Mouse (Mus musculus): ENCODE measurements around the gene Cox16. TPM values are rescaled to one million over a fixed set of nuclear protein-coding genes. Genes with fewer than 3 reads are reported as not detected.
"Not testable (repeated sequence)": the region's sequence is repeated elsewhere in the genome, so short reads cannot be mapped to it uniquely, and the experiment has no call there.

The Cox16 gene
- polyA plus RNA-seq (2015; fragmentation: Nextera tagmentation; extraction: Ambion mirVana): 132 and 143 TPM in 2 replicates

DNA sequence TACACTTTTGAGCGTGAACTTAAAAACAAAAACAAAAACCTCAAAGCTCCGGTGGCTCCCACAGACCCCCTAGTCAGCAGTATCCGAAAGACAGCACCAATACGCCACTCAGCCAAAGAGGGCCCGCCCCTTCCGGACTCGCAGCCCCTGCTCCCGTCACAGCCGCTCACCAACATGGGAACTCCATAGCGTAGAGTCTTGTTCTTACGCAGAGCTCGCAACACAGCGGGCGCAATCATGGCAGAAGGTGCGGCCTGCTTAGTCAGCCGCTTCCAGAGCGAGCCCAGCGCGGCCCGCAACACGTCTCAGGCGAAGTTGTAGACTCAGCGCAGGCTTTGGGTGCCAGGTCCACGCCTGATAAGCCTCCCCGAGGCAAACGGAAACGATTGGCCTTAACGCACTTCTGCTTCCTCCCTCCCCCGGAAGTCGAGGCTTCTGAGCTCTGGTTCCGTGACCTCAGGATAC is at the start of gene Cox16:
Cox16 (minus strand) TSS at position 401 of the 465 bp plus-strand sequence.
- H3K27ac ChIP-seq (ENCODE audit: low read depth): peak within 1 kb of the TSS; percentile 97
- ATAC-seq: peak; percentile 97

DNA sequence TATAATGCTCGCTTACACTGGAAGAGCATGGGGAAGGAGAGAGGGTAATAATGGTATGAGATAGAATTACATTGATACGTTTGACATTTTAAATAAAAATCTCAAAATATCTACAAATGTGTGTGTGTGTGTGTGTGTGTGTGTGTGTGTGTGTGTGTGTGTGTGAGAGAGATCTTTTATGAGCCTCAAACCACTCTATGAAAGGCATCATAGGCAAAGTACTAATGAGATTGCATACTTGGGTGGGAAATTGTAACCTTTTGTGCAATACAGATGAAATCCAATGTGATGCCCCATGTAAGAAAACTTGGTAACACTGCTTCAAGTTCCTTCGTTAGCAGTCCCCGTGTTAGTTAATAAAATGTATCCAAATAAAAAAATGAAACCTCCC is 48.1 kb upstream of the Cox16 start:
- no peak overlapping the region; the same call in 1 of the 2 replicates for H3K27ac ChIP-seq (ENCODE audit: low read depth)
- WGBS (ENCODE audit: insufficient replicate concordance): 35% methylated on average over 4 of the region's 4 CpGs
- H3K9me3 ChIP-seq (ENCODE audit: low read length): no peaks in the 10 kb centered on the region

More for the DNA sequence above, at the start of gene Cox16:
- peak within 1 kb of the TSS; percentile 69 for H3K4me3 ChIP-seq (ENCODE audit: low read depth, low read length)
- no peak for TF ChIP-seq EP300 (IDR thresholded peaks at IDR 0.05; ENCODE audit: low read depth)
- TF ChIP-seq CTCF (IDR thresholded peaks at IDR 0.05; ENCODE audit: low read depth): no peak
- H3K27me3 ChIP-seq (ENCODE audit: insufficient read depth, low read length): no peaks in the 10 kb centered on the region
- H3K36me3 ChIP-seq (replicated peaks; ENCODE audit: insufficient read depth, low read length): no peaks in the 10 kb centered on the region
- peaks cover 6% of the 10 kb centered on the region; the same call in 1 of the 2 replicates for H3K4me1 ChIP-seq (ENCODE audit: insufficient read depth)
- 2% methylated on average over 31 of the region's 31 CpGs for WGBS (ENCODE audit: insufficient replicate concordance)
- H3K9ac ChIP-seq (replicated peaks): peak within 1 kb of the TSS; percentile 74
- no peaks in the 10 kb centered on the region for H3K9me3 ChIP-seq (ENCODE audit: low read length)
- H3K4me2 ChIP-seq (ENCODE audit: low read depth, low read length): peak within 1 kb of the TSS; percentile 68
- peak; percentile 89 for DNase-seq

DNA sequence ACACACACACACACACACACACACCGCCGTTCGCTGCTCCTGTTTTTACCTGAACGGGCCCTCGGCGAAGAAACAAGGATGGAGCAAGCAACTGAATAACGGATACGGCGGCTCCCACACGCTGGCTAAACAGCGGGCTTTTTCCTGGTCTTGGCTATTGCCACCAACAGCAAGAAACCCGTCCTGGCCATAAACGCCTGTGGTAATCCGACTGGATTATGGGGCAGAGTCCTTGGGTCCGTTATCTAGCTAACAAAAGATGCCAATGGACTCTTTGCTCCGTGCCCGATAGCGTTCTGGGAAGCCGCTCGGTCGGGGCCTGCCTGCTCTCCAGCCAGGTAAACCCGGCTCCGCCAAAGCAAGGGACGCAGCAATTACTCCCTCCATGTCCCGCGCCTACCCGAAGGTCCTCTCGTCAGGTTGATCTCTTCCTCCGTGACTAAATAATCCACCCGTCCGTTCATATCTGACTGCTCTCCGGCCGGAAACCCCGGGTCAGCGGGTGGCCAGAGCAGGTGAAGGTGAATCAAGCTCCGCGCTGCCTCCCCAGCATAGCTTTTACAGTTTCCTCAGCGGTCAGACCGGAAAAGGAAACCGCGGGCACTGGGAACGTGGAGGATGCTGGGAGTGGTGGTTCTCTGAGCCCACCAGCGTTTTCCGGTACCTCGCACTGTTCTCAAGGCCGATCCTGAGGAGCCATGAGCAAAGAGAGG is 47.5 kb upstream of the Cox16 start, which contains the start of the genes Gm20498 and Synj2bp:
Gm20498 (minus strand) TSS at position 590 of the 713 bp plus-strand sequence.
Synj2bp (minus strand) TSS at position 596 of the 713 bp plus-strand sequence.
- H3K27ac ChIP-seq (ENCODE audit: low read depth): peak within 1 kb of the TSS; percentile 91

More for the DNA sequence above, 48.1 kb upstream of the Cox16 start:
- DNase-seq (no peak), ATAC-seq (peak; percentile 24)
- Histone ChIP-seq H3K4me2 (ENCODE audit: low read depth, low read length) (peak overlapping the region; percentile 70), H3K4me1 (ENCODE audit: insufficient read depth) (peaks cover 9% of the 10 kb centered on the region), H3K4me3 (ENCODE audit: low read depth, low read length) (peak overlapping the region; percentile 94), H3K36me3 (replicated peaks; ENCODE audit: insufficient read depth, low read length) (no peaks in the 10 kb centered on the region), H3K9ac (replicated peaks) (peak overlapping the region; percentile 90), H3K27me3 (ENCODE audit: insufficient read depth, low read length) (no peaks in the 10 kb centered on the region)
- TF ChIP-seq CTCF (IDR thresholded peaks at IDR 0.05; ENCODE audit: low read depth) (no peak), EP300 (IDR thresholded peaks at IDR 0.05; ENCODE audit: low read depth) (no peak)

DNA sequence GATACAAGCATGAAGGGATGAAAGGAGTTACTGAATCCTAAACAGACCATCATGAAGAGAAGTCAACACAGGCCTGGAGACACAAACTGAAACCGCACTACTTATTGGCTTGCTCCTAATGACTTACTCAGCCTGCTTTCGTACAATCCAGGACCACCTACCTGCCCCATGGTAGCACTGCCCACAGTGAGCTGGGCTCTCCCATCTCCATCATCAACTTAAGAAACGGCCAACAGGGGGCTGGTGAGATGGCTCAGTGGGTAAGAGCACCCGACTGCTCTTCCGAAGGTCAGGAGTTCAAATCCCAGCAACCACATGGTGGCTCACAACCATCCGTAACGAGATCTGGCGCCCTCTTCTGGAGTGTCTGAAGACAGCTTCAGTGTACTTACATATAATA is 45.7 kb upstream of the Cox16 start:
- not testable (repeated sequence) for H3K4me1 ChIP-seq (ENCODE audit: insufficient read depth); H3K27me3 ChIP-seq (ENCODE audit: insufficient read depth, low read length); H3K36me3 ChIP-seq (replicated peaks; ENCODE audit: insufficient read depth, low read length); H3K4me3 ChIP-seq (ENCODE audit: low read depth, low read length); H3K27ac ChIP-seq (ENCODE audit: low read depth); H3K9me3 ChIP-seq (ENCODE audit: low read length); DNase-seq; H3K4me2 ChIP-seq (ENCODE audit: low read depth, low read length); H3K9ac ChIP-seq (replicated peaks); ATAC-seq
- 78% methylated on average over 5 of the region's 8 CpGs for WGBS (ENCODE audit: insufficient replicate concordance)
- TF ChIP-seq CTCF (IDR thresholded peaks at IDR 0.05; ENCODE audit: low read depth): 0 out of 2 replicates have a peak, but pooled peaks have one; percentile 16

More for the DNA sequence above, 47.5 kb upstream of the Cox16 start, which contains the start of the genes Gm20498 and Synj2bp:
- H3K9ac ChIP-seq (replicated peaks): peak within 1 kb of the TSS; percentile 90
- DNase-seq (peak; percentile 86), ATAC-seq (peak; percentile 94)
- H3K9me3 ChIP-seq (ENCODE audit: low read length): no peaks in the 10 kb centered on the region
- WGBS (ENCODE audit: insufficient replicate concordance): under 1% methylated on average over 46 of the region's 46 CpGs
- no peaks in the 10 kb centered on the region for H3K36me3 ChIP-seq (replicated peaks; ENCODE audit: insufficient read depth, low read length)
- no peaks in the 10 kb centered on the region for H3K27me3 ChIP-seq (ENCODE audit: insufficient read depth, low read length)
- peaks cover 9% of the 10 kb centered on the region for H3K4me1 ChIP-seq (ENCODE audit: insufficient read depth)
- no peak; the same call in 1 of the 2 replicates for TF ChIP-seq EP300 (IDR thresholded peaks at IDR 0.05; ENCODE audit: low read depth)
- TF ChIP-seq CTCF (IDR thresholded peaks at IDR 0.05; ENCODE audit: low read depth): no peak
- H3K4me3 ChIP-seq (ENCODE audit: low read depth, low read length): peak within 1 kb of the TSS; percentile 94
- H3K4me2 ChIP-seq (ENCODE audit: low read depth, low read length): peak within 1 kb of the TSS; percentile 70

DNA sequence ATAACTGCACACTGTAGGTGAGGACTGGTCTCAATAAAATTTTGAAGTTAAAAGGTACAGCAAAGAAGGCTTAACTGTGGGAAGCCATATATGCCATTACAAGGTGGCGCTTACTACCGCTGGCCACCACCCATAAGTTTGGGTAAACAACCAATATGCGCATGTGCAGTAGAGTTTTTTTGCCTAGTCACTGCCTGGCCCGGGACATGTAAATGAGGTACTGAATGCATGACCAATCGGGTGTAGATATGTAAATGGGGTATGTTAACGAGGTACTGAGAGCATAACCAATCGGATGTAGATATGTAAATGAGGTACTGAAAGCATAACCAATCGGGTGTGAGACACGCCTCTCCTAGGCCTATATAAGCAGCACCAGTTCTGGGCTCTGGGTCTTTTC is 12.0 kb upstream of the Cox16 start:
- not testable (repeated sequence) for H3K4me3 ChIP-seq (ENCODE audit: low read depth, low read length); H3K36me3 ChIP-seq (replicated peaks; ENCODE audit: insufficient read depth, low read length); H3K9me3 ChIP-seq (ENCODE audit: low read length); DNase-seq; H3K4me2 ChIP-seq (ENCODE audit: low read depth, low read length); H3K27ac ChIP-seq (ENCODE audit: low read depth); H3K4me1 ChIP-seq (ENCODE audit: insufficient read depth); H3K9ac ChIP-seq (replicated peaks); H3K27me3 ChIP-seq (ENCODE audit: insufficient read depth, low read length); ATAC-seq
- WGBS (ENCODE audit: insufficient replicate concordance): 91% methylated on average over 9 of the region's 9 CpGs

DNA sequence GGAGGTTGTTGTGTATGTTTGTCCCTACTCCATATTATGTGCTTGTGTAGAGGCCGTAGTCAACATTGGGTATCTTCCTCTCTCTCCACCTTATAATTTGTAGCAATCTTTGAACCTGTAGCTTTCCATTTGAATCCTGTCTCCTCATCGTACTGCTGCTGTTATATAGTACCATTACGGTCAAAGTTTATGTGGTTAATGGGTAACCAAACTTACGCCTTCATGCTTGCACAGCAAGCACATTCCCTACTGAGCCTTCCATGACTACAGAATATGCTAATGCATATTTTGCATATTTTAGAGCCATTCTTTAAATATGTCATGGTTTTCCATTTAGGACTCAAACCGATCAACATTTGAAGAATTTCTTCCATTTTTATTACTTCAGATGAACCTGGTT is 5.6 kb upstream of the Cox16 start:
- H3K9me3 ChIP-seq (ENCODE audit: low read length): no peaks in the 10 kb centered on the region
- DNase-seq (no peak), ATAC-seq (0 out of 2 replicates have a peak, but pooled peaks have one; percentile 38)
- H3K4me1 ChIP-seq (ENCODE audit: insufficient read depth): 0 out of 2 replicates have a peak, but pooled peaks cover under 1% of the 10 kb centered on the region
- H3K9ac ChIP-seq (replicated peaks): no peak overlapping the region
- TF ChIP-seq CTCF (IDR thresholded peaks at IDR 0.05; ENCODE audit: low read depth) (no peak), EP300 (IDR thresholded peaks at IDR 0.05; ENCODE audit: low read depth) (no peak)
- WGBS (ENCODE audit: insufficient replicate concordance): 71% methylated on average over 5 of the region's 5 CpGs
- H3K27ac ChIP-seq (ENCODE audit: low read depth): no peak overlapping the region
- no peak overlapping the region for H3K4me3 ChIP-seq (ENCODE audit: low read depth, low read length)
- no peak overlapping the region for H3K4me2 ChIP-seq (ENCODE audit: low read depth, low read length)
- no peaks in the 10 kb centered on the region; the same call in 1 of the 2 replicates for H3K36me3 ChIP-seq (replicated peaks; ENCODE audit: insufficient read depth, low read length)
- H3K27me3 ChIP-seq (ENCODE audit: insufficient read depth, low read length): no peaks in the 10 kb centered on the region

All from liver, postnatal 0 days (tissue).